Mouse (Mus musculus) subcutaneous adipose tissue, adult 2 months (tissue): ENCODE data around the gene Kcmf1. TPM values are rescaled to one million over a fixed set of nuclear protein-coding genes. Genes with fewer than 3 reads are reported as not detected.

Experiments used
- polyA plus RNA-seq: library from polyadenylated mRNA; depleted of rRNA; stranded (reverse); fragments of >200 nt; gene quantifications from 2 replicates; pipeline ENCODE4 v1.2.3, GENCODE M21; 2012; ENCODE audit warnings: low replicate concordance; rRNA removed

Gene Kcmf1
- polyA plus RNA-seq, result 85.7 and 157 TPM in 2 replicates

GRCm38 (mm10) chr6:72899781-72900681 is at the start of gene Kcmf1:
Kcmf1 (minus strand) TSS chr6:72899979.

Other genes with a start within 250 kb of the Kcmf1 start
- gene Tcf7l1, start 110.7 kb downstream of the Kcmf1 start, polyA plus RNA-seq, result 26.3 and 37.2 TPM in 2 replicates
- 65.6 and 107 TPM in 2 replicates for gene Tmsb10, start 58.8 kb upstream of the Kcmf1 start, polyA plus RNA-seq